Mouse (Mus musculus) liver, embryonic 14.5 days (tissue): ENCODE measurements at regions not wholly inside any gene's neighbourhood (a gene's known extent, or its start where the extent isn't known, plus 50 kb on each side); places are given as distances from the start of the nearest gene placed in this dataset.

Experiments used
- ATAC-seq: fragments of 200-750 bp; cut with Nextera tagmentation; 2 replicates; pipeline ENCODE4 v1.8.0; 2017; ENCODE audit warnings: moderate number of reproducible peaks, mild to moderate bottlenecking, moderate library complexity; ENCODE audit not compliant: insufficient read depth
- DNase-seq, 3 experiments: peaks; one replicate each; pipeline ENCODE4 v3.0.0-alpha.2; 2012 to 2013; ENCODE audit warnings: low read depth in 3 of 3, low spot score in 3 of 3
- H3K27ac ChIP-seq: fragments of 300-500 bp; sonication (generic); 2 replicates; pipeline ENCODE4 v1.5.1; 2014; ENCODE audit warnings: moderate library complexity, mild to moderate bottlenecking, control low read depth, inconsistent platforms
- H3K27me3 ChIP-seq: fragments of 300-500 bp; sonication (generic); 2 replicates; pipeline ENCODE4 v1.6.1; 2014; ENCODE audit warnings: mild to moderate bottlenecking, low read length, moderate library complexity; ENCODE audit not compliant: control insufficient read depth, insufficient read depth
- H3K36me3 ChIP-seq: fragments of 300-500 bp; sonication (generic); replicated peaks from 2 replicates; pipeline ENCODE4 v1.6.1; 2014; ENCODE audit warnings: low read depth; ENCODE audit not compliant: control insufficient read depth, insufficient read depth
- H3K4me1 ChIP-seq, 2 experiments: fragments of 200-500 bp in 1 of 2; fragments of 300-500 bp in 1 of 2; sonication (generic) in 1 of 2; replicated peaks; 2 replicates each; pipeline ENCODE4 v1.6.1; 2012 to 2014; ENCODE audit warnings: antibody characterized with exemption in 1 of 2, inconsistent platforms in 1 of 2, low read length in 1 of 2; ENCODE audit not compliant: control insufficient read depth in 2 of 2, insufficient read depth in 2 of 2
- H3K4me2 ChIP-seq: fragments of 300-500 bp; sonication (generic); 2 replicates; pipeline ENCODE4 v1.6.1; 2014; ENCODE audit warnings: low read depth, mild to moderate bottlenecking, control low read depth, moderate library complexity
- H3K4me3 ChIP-seq, 2 experiments: fragments of 200-500 bp in 1 of 2; fragments of 300-500 bp in 1 of 2; sonication (generic) in 1 of 2; 2 replicates each; pipeline ENCODE4 v1.5.1; 2012 to 2014; ENCODE audit warnings: low read depth in 2 of 2, low read length in 2 of 2, mild to moderate bottlenecking in 2 of 2, control low read depth in 1 of 2, inconsistent platforms in 1 of 2, moderate library complexity in 1 of 2; ENCODE audit not compliant: insufficient read depth in 1 of 2
- H3K9ac ChIP-seq: fragments of 300-500 bp; sonication (generic); replicated peaks from 2 replicates; pipeline ENCODE4 v1.6.1; 2014; ENCODE audit warnings: mild to moderate bottlenecking, control low read depth, moderate library complexity
- H3K9me3 ChIP-seq: fragments of 300-500 bp; sonication (generic); 2 replicates; pipeline ENCODE4 v1.6.1; 2016; ENCODE audit warnings: low read length, mixed read lengths; ENCODE audit not compliant: control insufficient read depth
- CTCF ChIP-seq: IDR thresholded peaks from 2 replicates; pipeline ENCODE4 v1.5.1; 2016; ENCODE audit warnings: antibody characterized with exemption, low read depth, control low read depth
- EP300 ChIP-seq: IDR thresholded peaks from 2 replicates; pipeline ENCODE4 v1.6.1; 2016; ENCODE audit warnings: antibody characterized with exemption, low read depth
- WGBS: fragments of 180-500 bp; shearing (Covaris S2); extraction: QIAGEN DNeasy Blood & Tissue Kit; methylation state at CpG from one replicate; pipeline ENCODE4 v1.1.7; 2014; ENCODE audit not compliant: insufficient replicate concordance; 5-methylcytosine and 5-hydroxymethylcytosine counted together

GRCm38 (mm10) chrX:52668679-52669078, 54.9 kb upstream of the Gpc3 start:
- no peaks in the 10 kb centered on the region for H3K4me1 ChIP-seq
- H3K9me3 ChIP-seq: no peaks in the 10 kb centered on the region
- WGBS: 37% methylated on average over 5 of the region's 5 CpGs
- H3K36me3 ChIP-seq: no peaks in the 10 kb centered on the region
- TF ChIP-seq CTCF: no peak
- no peak for TF ChIP-seq EP300
- no peak overlapping the region for H3K27ac ChIP-seq
- no peak overlapping the region for H3K9ac ChIP-seq
- DNase-seq (no peak), ATAC-seq (no peak)
- H3K4me2 ChIP-seq: no peak overlapping the region
- no peaks in the 10 kb centered on the region for H3K27me3 ChIP-seq
- H3K4me3 ChIP-seq: no peak overlapping the region

- Histone ChIP-seq H3K4me1 (no peaks in the 10 kb centered on the region), H3K27me3 (no peaks in the 10 kb centered on the region), H3K4me2 (no peak overlapping the region), H3K27ac (no peak overlapping the region), H3K4me3 (no peak overlapping the region), H3K36me3 (no peaks in the 10 kb centered on the region), H3K9ac (no peak overlapping the region), H3K9me3 (no peaks in the 10 kb centered on the region)
- ATAC-seq (no peak), DNase-seq (peak in 1 of 3 experiments; percentile 0)
- 30% methylated on average over 5 of the region's 5 CpGs for WGBS
- 0 out of 2 replicates have a peak, but pooled peaks have one; percentile 21 for TF ChIP-seq CTCF
- no peak for TF ChIP-seq EP300
Observed at GRCm38 (mm10) chrX:52679045-52679444, 65.3 kb upstream of the Gpc3 start.

- no peaks in the 10 kb centered on the region for H3K9me3 ChIP-seq
- 51% methylated on average over 2 of the region's 2 CpGs for whole genome bisulfite sequencing
- H3K27ac ChIP-seq: no peak overlapping the region
Observed at GRCm38 (mm10) chrX:52694392-52694791, 80.6 kb upstream of the Gpc3 start.

GRCm38 (mm10) chrX:52699615-52700014, 85.9 kb upstream of the Gpc3 start:
- WGBS: 8% methylated on average over 1 of the region's 1 CpGs
- Histone ChIP-seq H3K27me3 (no peaks in the 10 kb centered on the region), H3K27ac (no peak overlapping the region), H3K4me1 (no peaks in the 10 kb centered on the region), H3K9me3 (no peaks in the 10 kb centered on the region), H3K36me3 (no peaks in the 10 kb centered on the region), H3K4me3 (no peak overlapping the region), H3K4me2 (no peak overlapping the region), H3K9ac (no peak overlapping the region)
- DNase-seq: no peak
- no peak for TF ChIP-seq CTCF
- no peak for TF ChIP-seq EP300
- ATAC-seq: no peak

More at GRCm38 (mm10) chrX:52694392-52694791, 80.6 kb upstream of the Gpc3 start:
- H3K4me3 ChIP-seq: no peak overlapping the region
- H3K27me3 ChIP-seq: no peaks in the 10 kb centered on the region
- H3K9ac ChIP-seq: no peak overlapping the region
- no peak overlapping the region for H3K4me2 ChIP-seq
- no peak for DNase-seq
- H3K4me1 ChIP-seq: no peaks in the 10 kb centered on the region
- H3K36me3 ChIP-seq: no peaks in the 10 kb centered on the region
- no peak for ATAC-seq
- TF ChIP-seq EP300 (no peak), CTCF (0 out of 2 replicates have a peak, but pooled peaks have one; percentile 13)

GRCm38 (mm10) chrX:52717495-52717894, 73.5 kb upstream of the Ccdc160 start:
- ATAC-seq: no peak
- no peaks in the 10 kb centered on the region for H3K27me3 ChIP-seq
- H3K4me1 ChIP-seq: no peaks in the 10 kb centered on the region
- no peaks in the 10 kb centered on the region for H3K36me3 ChIP-seq
- WGBS: 8% methylated on average over 3 of the region's 3 CpGs
- H3K4me2 ChIP-seq: no peak overlapping the region
- DNase-seq: no peak
- no peak overlapping the region for H3K9ac ChIP-seq
- H3K4me3 ChIP-seq: no peak overlapping the region
- TF ChIP-seq CTCF (peak; percentile 17; the same call in 1 of the 2 replicates), EP300 (no peak)
- H3K27ac ChIP-seq: no peak overlapping the region
- H3K9me3 ChIP-seq: no peaks in the 10 kb centered on the region
